In the genomic region with DNA sequence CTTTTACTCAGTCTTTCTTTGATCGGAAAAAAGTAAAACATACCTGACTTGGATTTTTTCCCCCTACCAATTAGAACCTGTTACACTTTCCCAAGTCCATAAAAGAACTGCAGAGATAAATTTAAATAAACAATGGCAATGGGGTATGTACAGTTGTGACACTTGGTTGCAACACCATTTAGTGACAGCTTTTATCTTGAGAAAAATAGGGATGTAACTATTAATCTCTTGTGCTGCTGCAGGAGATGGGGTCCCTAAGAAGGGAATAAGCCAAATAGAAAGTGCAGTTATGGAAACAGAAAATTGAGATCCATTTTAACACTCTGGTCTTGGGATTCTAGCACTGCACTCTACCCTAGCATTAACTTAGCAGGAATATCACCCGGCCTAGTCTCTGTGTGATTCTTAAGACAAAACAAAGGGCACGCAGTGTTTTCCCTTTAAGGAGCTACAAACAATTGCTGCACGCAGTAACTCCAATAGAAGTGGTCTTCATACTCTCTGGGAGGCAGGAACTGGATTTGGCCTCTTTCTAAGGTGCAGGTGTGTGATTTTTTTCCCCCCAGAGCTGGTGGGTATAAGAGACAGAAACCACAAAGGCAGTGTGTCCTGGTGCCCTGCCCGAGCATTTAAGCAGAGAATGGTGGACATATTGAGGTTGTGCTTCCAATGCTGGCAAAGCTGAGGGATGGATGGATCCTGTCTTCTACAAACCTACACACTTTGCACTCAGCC, we compare ENCODE assay signal across 9 mouse cellular contexts. TPM values are rescaled to one million over a fixed set of nuclear protein-coding genes. Genes with fewer than 3 reads are reported as not detected.
DNase-seq lines count a peak whose midpoint lies in the region; ATAC-seq and TF ChIP-seq lines count a peak whose summit lies in the region.
"Had no signal": no experiment of that assay in that cellular context is flagged by ENCODE, and none has a peak within 500 bp of the region (broad histone marks: within the 10 kb centered on the region; RNA-seq: fewer than 3 reads in every experiment).

No protein-coding gene starts in this region.

- no peak for DNase-seq in kidney, adult 2 months
- no peak for DNase-seq in kidney, postnatal 14 days
- DNase-seq in spleen, postnatal 36 days (ENCODE audit: low spot score in 2 of 2), result no peak
- no peak for DNase-seq in spleen, postnatal 4 days (ENCODE audit: low spot score in 2 of 2)
- no peak for DNase-seq in urinary bladder, postnatal 36 days (ENCODE audit: low spot score in 2 of 2)
- DNase-seq: cerebellum, adult 8-10 months had no signal

- no peak for ATAC-seq in intestine, embryonic 16.5 days
- no peak for ATAC-seq in midbrain, embryonic 16.5 days

- 58% methylated on average over 5 of the region's 5 CpGs for WGBS in kidney, adult 2 months
- 40% methylated on average over 5 of the region's 5 CpGs for WGBS in intestine, embryonic 16.5 days
- 21% methylated on average over 5 of the region's 5 CpGs for WGBS in midbrain, embryonic 16.5 days

- no peak for TF ChIP-seq CTCF in kidney, adult 2 months (conservative IDR thresholded peaks at IDR 0.05; ENCODE audit: insufficient read depth, insufficient read length, low read depth, low read length)
- TF ChIP-seq CTCF in embryonic fibroblast, embryonic 13.5 days (IDR thresholded peaks at IDR 0.05; ENCODE audit: borderline replicate concordance, insufficient read depth, low read length), result no peak

- no peaks in the 10 kb centered on the region for H3K27me3 ChIP-seq in kidney, adult 2 months (replicated peaks; ENCODE audit: control insufficient read depth, insufficient read depth, low read length)
- peaks cover 11% of the 10 kb centered on the region; the same call in 1 of the 2 replicates for H3K27me3 ChIP-seq in intestine, embryonic 16.5 days (replicated peaks; ENCODE audit: control insufficient read depth, insufficient read depth, low read length)
- peaks cover 47% of the 10 kb centered on the region for H3K27me3 ChIP-seq in midbrain, embryonic 16.5 days (ENCODE audit: control insufficient read depth, insufficient read depth, low read depth, low read length)

- H3K36me3 ChIP-seq in kidney, adult 2 months (ENCODE audit: control insufficient read depth, insufficient read depth, low read length), result no peaks in the 10 kb centered on the region
- H3K36me3 ChIP-seq in intestine, embryonic 16.5 days (ENCODE audit: control insufficient read depth, insufficient read depth, low read length), result no peaks in the 10 kb centered on the region
- H3K36me3 ChIP-seq in midbrain, embryonic 16.5 days (ENCODE audit: control insufficient read depth, insufficient read depth, low read length), result no peaks in the 10 kb centered on the region

- peak overlapping the region; percentile 89 for H3K4me2 ChIP-seq in intestine, embryonic 16.5 days (ENCODE audit: low read depth, low read length)
- peak overlapping the region; percentile 78 for H3K4me2 ChIP-seq in midbrain, embryonic 16.5 days (ENCODE audit: low read length)

- TF ChIP-seq POLR2A in kidney, adult 2 months (IDR thresholded peaks at IDR 0.05; ENCODE audit: low read depth, low read length), result no peak
- TF ChIP-seq POLR2A in embryonic fibroblast, embryonic 13.5 days (IDR thresholded peaks at IDR 0.05; ENCODE audit: low read depth, low read length), result no peak

- H3K9me3 ChIP-seq in intestine, embryonic 16.5 days (ENCODE audit: control insufficient read depth, low read length), result no peaks in the 10 kb centered on the region
- no peaks in the 10 kb centered on the region for H3K9me3 ChIP-seq in midbrain, embryonic 16.5 days (replicated peaks; ENCODE audit: control insufficient read depth, low read length, poor library complexity, severe bottlenecking)

- peaks cover 8% of the 10 kb centered on the region; the same call in 1 of the 2 replicates for H3K4me1 ChIP-seq in kidney, adult 2 months (ENCODE audit: control insufficient read depth, insufficient read depth, low read length)
- H3K4me1 ChIP-seq in embryonic fibroblast, embryonic 13.5 days (ENCODE audit: control insufficient read depth, insufficient read depth, low read length), result no peaks in the 10 kb centered on the region
- H3K4me1 ChIP-seq in intestine, embryonic 16.5 days (ENCODE audit: control insufficient read depth, insufficient read depth, low read length), result peaks cover 14% of the 10 kb centered on the region; the same call in 1 of the 2 replicates
- H3K4me1 ChIP-seq in midbrain, embryonic 16.5 days (ENCODE audit: control insufficient read depth, insufficient read depth, low read length), result peaks cover 14% of the 10 kb centered on the region

- H3K9ac ChIP-seq in intestine, embryonic 16.5 days (ENCODE audit: low read depth, low read length), result peak overlapping the region; percentile 78
- H3K9ac ChIP-seq in midbrain, embryonic 16.5 days (ENCODE audit: low read depth, low read length), result no peak overlapping the region

- H3K27ac ChIP-seq in kidney, adult 2 months (ENCODE audit: insufficient read depth, low read depth, low read length), result peak overlapping the region; percentile 92
- 0 out of 2 replicates have a peak overlapping the region, but pooled peaks have one; percentile 69 for H3K27ac ChIP-seq in embryonic fibroblast, embryonic 13.5 days (ENCODE audit: insufficient read depth, low read length)
- H3K27ac ChIP-seq in intestine, embryonic 16.5 days (ENCODE audit: low read length), result no peak overlapping the region
- H3K27ac ChIP-seq in midbrain, embryonic 16.5 days (ENCODE audit: low read length), result no peak overlapping the region

- no peak overlapping the region; the same call in 1 of the 2 replicates for H3K4me3 ChIP-seq in kidney, adult 2 months (ENCODE audit: insufficient read depth, low read depth, low read length)
- no peak overlapping the region for H3K4me3 ChIP-seq in embryonic fibroblast, embryonic 13.5 days (ENCODE audit: insufficient read depth, low read length)
- H3K4me3 ChIP-seq in intestine, embryonic 16.5 days (ENCODE audit: low read length), result peak overlapping the region; percentile 58
- H3K4me3 ChIP-seq in midbrain, embryonic 16.5 days (ENCODE audit: low read depth, low read length), result peak overlapping the region; percentile 37; the same call in 1 of the 2 replicates

RNA-seq across cellular contexts. Expression of a gene that starts 20.1 kb away (rescaled TPM):
- polyA plus RNA-seq in kidney, adult 2 months (2012; rRNA removed), result 46.5 and 47.1 TPM in 2 replicates
- 22.0 and 53.0 TPM in 2 replicates for polyA plus RNA-seq in embryonic fibroblast, embryonic 13.5 days (2011; ENCODE audit: insufficient read length, low read depth, missing spikeins)
- 23.7 and 24.0 TPM in 2 replicates for polyA plus RNA-seq in intestine, embryonic 16.5 days (2015; fragmentation: Nextera tagmentation; extraction: Ambion mirVana)
- polyA plus RNA-seq in midbrain, embryonic 16.5 days (2015; fragmentation: Nextera tagmentation; extraction: Ambion mirVana), result 25.8 and 26.6 TPM in 2 replicates

RNA-seq across cellular contexts. Expression of a gene that starts 25.4 kb away (rescaled TPM):
- 0.10 and 0.45 TPM in 2 replicates for polyA plus RNA-seq in kidney, adult 2 months (2012; rRNA removed)
- polyA plus RNA-seq in embryonic fibroblast, embryonic 13.5 days (2011; ENCODE audit: insufficient read length, low read depth, missing spikeins), result 0.77 TPM in 1 of 2 replicates, not detected in the other
- polyA plus RNA-seq in intestine, embryonic 16.5 days (2015; fragmentation: Nextera tagmentation; extraction: Ambion mirVana), result 2.5 and 2.6 TPM in 2 replicates
- 11.6 and 12.1 TPM in 2 replicates for polyA plus RNA-seq in midbrain, embryonic 16.5 days (2015; fragmentation: Nextera tagmentation; extraction: Ambion mirVana)

Comparison
In these comparisons a context has a peak if more than half of its experiments do, and no peak if none do; other contexts are left out.
1. H3K27ac ChIP-seq: peak in kidney, adult 2 months (single experiment) and embryonic fibroblast, embryonic 13.5 days (single experiment); none in intestine, embryonic 16.5 days (single experiment) and midbrain, embryonic 16.5 days (single experiment).
2. H3K4me3 ChIP-seq: peak in intestine, embryonic 16.5 days (single experiment) and midbrain, embryonic 16.5 days (single experiment); none in kidney, adult 2 months (single experiment) and embryonic fibroblast, embryonic 13.5 days (single experiment).